Mouse (Mus musculus) liver, postnatal 0 days (tissue): ENCODE results near the gene Rplp1. TPM values are rescaled to one million over a fixed set of nuclear protein-coding genes. Genes with fewer than 3 reads are reported as not detected.

Experiments
- ATAC-seq: fragments of 200-750 bp; cut with Nextera tagmentation; 2 replicates; pipeline ENCODE4 v1.8.0; 2017; ENCODE audit warnings: mild to moderate bottlenecking, moderate library complexity
- DNase-seq: peaks from one replicate; pipeline ENCODE4 v3.0.0-alpha.2; 2016
- H3K27ac ChIP-seq: fragments of 300-500 bp; sonication (generic); 2 replicates; pipeline ENCODE4 v1.5.1; 2014; ENCODE audit warnings: antibody characterized with exemption, moderate library complexity, mild to moderate bottlenecking, low read depth
- H3K27me3 ChIP-seq: fragments of 300-500 bp; sonication (generic); 2 replicates; pipeline ENCODE4 v1.6.1; 2014; ENCODE audit warnings: low read length, control low read depth, mixed read lengths; ENCODE audit not compliant: insufficient read depth
- H3K36me3 ChIP-seq: fragments of 300-500 bp; sonication (generic); replicated peaks from 2 replicates; pipeline ENCODE4 v1.6.1; 2014; ENCODE audit warnings: mild to moderate bottlenecking, control low read depth, low read length, moderate library complexity, mixed read lengths; ENCODE audit not compliant: insufficient read depth
- H3K4me1 ChIP-seq: fragments of 300-500 bp; sonication (generic); 2 replicates; pipeline ENCODE4 v1.6.1; 2014; ENCODE audit warnings: antibody characterized with exemption, mild to moderate bottlenecking, control low read depth; ENCODE audit not compliant: insufficient read depth
- H3K4me2 ChIP-seq: fragments of 300-500 bp; sonication (generic); 2 replicates; pipeline ENCODE4 v1.6.1; 2014; ENCODE audit warnings: low read depth, mild to moderate bottlenecking, low read length, moderate library complexity, mixed read lengths
- H3K4me3 ChIP-seq: fragments of 300-500 bp; sonication (generic); 2 replicates; pipeline ENCODE4 v1.5.1; 2014; ENCODE audit warnings: low read depth, low read length
- H3K9ac ChIP-seq: fragments of 300-500 bp; sonication (generic); replicated peaks from 2 replicates; pipeline ENCODE4 v1.6.1; 2014; ENCODE audit warnings: mild to moderate bottlenecking, moderate library complexity
- H3K9me3 ChIP-seq: fragments of 300-500 bp; sonication (generic); 2 replicates; pipeline ENCODE4 v1.6.1; 2016; ENCODE audit warnings: mild to moderate bottlenecking, control low read depth, low read length, mixed read lengths
- CTCF ChIP-seq: sonication (generic); IDR thresholded peaks from 2 replicates; pipeline ENCODE4 v1.5.1; 2016; ENCODE audit warnings: antibody characterized with exemption, low read depth
- EP300 ChIP-seq: IDR thresholded peaks from 2 replicates; pipeline ENCODE4 v1.6.1; 2016; ENCODE audit warnings: antibody characterized with exemption, low read depth, mild to moderate bottlenecking
- WGBS: fragments of 180-500 bp; shearing (Covaris S2); extraction: QIAGEN DNeasy Blood & Tissue Kit; methylation state at CpG from one replicate; pipeline ENCODE4 v1.1.7; 2014; ENCODE audit not compliant: insufficient replicate concordance; 5-methylcytosine and 5-hydroxymethylcytosine counted together
- polyA plus RNA-seq: library from polyadenylated mRNA; unstranded; fragments of >200 nt; fragmentation: Nextera tagmentation; extraction: Ambion mirVana; gene quantifications from 2 replicates; pipeline ENCODE4 v1.2.1, GENCODE M21; 2015

The Rplp1 gene
- polyA plus RNA-seq, 1 experiment from 2014 or later = 1,022 TPM

DNA sequence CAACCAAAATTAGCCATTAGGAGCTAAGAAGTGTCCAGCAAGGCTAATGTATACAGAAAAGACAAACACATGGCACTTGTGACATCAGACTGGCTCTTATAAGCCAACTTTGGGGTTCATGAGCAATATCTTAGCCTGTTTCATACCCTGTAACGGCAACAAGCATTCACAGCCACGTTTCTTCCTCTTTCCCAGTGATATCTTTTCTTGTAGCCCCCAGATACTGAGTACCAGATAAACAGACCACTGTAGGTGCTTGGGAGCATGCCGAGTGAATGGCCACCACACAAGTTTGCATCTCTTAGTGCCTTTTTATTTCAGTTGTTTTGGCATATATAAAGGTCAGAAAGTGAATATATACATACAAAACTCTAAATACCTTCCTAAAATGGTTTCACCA lies 2.6 kb upstream of the Rplp1 start:
- no peak overlapping the region for H3K9ac ChIP-seq
- H3K4me3 ChIP-seq = no peak overlapping the region
- H3K4me2 ChIP-seq = no peak overlapping the region
- H3K9me3 ChIP-seq = no peaks in the 10 kb centered on the region
- no peak overlapping the region for H3K27ac ChIP-seq
- DNase-seq = no peak
- no peak for TF ChIP-seq CTCF
- no peak for TF ChIP-seq EP300
- H3K27me3 ChIP-seq = no peaks in the 10 kb centered on the region
- whole genome bisulfite sequencing = 56% methylated on average over 3 of the region's 3 CpGs
- ATAC-seq = no peak
- H3K36me3 ChIP-seq = peaks cover 52% of the 10 kb centered on the region
- H3K4me1 ChIP-seq = peaks cover 8% of the 10 kb centered on the region

DNA sequence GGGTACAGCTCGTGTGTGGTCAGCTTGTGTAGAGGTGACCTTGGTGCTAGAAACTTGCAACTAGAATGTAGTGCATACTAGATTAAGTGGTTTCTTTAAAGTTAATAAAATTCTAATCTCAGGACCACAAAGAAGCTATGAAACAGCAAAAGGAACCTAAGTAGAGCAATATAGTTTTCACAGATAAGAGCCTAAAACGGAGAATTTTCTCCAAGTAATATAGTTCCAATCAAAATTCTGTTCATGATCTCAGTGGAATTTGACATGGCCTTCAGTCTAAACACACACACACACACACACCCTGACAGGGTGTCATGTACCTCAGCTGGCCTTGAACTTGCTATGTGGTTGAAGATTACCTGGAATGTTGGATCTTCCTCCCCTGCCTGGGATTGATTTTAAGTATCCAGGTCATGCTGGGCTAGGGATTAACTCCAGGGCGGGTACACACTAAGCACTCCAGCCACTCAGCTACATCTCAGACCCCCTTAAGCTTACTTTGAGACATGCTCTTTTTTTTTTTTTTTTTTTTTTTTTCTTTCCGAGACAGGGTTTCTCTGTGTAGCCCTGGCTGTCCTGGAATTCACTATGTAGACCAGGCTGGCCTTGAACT lies 1.2 kb upstream of the Rplp1 start:
- no peak for DNase-seq
- no peaks in the 10 kb centered on the region for H3K9me3 ChIP-seq
- H3K4me3 ChIP-seq = peak overlapping the region; percentile 73
- H3K4me1 ChIP-seq = peaks cover 8% of the 10 kb centered on the region
- peak overlapping the region; percentile 80 for H3K4me2 ChIP-seq
- 47% methylated on average over 4 of the region's 4 CpGs for WGBS
- H3K27ac ChIP-seq = peak overlapping the region; percentile 94; the same call in 1 of the 2 replicates
- H3K36me3 ChIP-seq = peaks cover 49% of the 10 kb centered on the region
- TF ChIP-seq CTCF (no peak), EP300 (no peak)
- H3K27me3 ChIP-seq = no peaks in the 10 kb centered on the region
- ATAC-seq = no peak
- H3K9ac ChIP-seq = peak overlapping the region; percentile 66; the same call in 1 of the 2 replicates

DNA sequence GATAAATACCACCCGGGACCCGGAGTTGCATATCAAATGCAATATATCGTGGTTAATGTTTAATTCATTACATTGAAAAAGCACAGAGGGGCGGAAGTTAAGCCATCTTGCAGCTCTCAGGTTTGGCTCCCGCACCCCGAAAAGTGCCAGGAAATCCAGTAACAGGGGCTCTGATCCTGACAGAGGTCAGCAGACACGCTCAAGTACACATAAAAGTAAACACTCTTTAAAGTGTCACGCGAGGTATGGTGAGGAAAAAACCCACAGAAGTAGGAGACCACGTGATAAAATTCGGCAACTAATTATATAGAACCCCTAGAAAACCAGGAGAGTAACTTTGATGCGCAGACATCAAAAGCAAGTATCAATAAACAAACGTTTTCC lies 567 bp upstream of the Rplp1 start:
- TF ChIP-seq CTCF = no peak
- TF ChIP-seq EP300 = no peak
- ATAC-seq (no peak; the same call in 1 of the 2 replicates), DNase-seq (no peak)
- WGBS = 4% methylated on average over 13 of the region's 13 CpGs
- no peaks in the 10 kb centered on the region for H3K9me3 ChIP-seq
- H3K9ac ChIP-seq = peak overlapping the region; percentile 66
- H3K36me3 ChIP-seq = peaks cover 43% of the 10 kb centered on the region
- H3K27me3 ChIP-seq = no peaks in the 10 kb centered on the region
- H3K4me2 ChIP-seq = peak overlapping the region; percentile 80
- H3K4me1 ChIP-seq = peaks cover 8% of the 10 kb centered on the region
- peak overlapping the region; percentile 73 for H3K4me3 ChIP-seq
- H3K27ac ChIP-seq = peak overlapping the region; percentile 94

DNA sequence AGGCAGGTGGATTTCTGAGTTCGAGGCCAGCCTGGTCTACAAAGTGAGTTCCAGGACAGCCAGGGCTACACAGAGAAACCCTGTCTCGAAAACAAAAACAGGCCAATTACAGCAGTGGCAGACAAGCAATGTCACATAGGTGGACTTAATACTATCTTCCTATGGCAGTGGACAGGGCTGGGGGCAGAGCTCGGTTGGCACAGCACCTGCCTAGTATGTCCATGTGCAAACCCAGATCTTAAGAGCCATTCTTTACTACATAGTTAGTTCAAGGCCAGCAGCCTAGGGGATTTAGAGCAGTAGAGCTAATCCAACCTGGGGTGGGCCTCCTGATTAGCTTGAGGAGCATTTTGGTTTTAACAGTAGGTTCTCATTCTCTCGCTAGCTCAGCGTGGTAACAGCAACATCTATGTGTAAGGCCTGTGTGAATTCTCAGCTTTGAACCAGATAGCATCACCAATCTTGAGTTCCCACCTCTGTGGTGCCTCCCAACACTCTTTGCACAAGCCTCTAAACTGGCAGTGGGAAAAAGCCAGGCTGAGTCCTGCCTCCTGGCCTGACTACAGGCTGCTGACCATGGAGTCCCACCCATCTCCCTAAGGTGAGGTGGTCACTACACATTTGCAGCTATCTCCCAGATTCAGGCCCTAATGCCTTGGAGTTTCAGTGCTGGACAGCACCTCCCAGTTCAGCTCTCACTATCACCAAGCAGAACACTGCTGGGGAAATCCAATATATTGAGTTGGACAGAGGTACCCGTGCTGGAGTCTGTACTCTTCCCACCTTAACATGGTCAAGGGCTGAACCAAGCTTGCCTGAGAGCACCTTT lies 2.8 kb downstream of the Rplp1 start:
- H3K4me2 ChIP-seq = 0 out of 2 replicates have a peak overlapping the region, but pooled peaks have one; percentile 80
- H3K9ac ChIP-seq = no peak overlapping the region
- ATAC-seq (no peak), DNase-seq (no peak)
- H3K27ac ChIP-seq = 0 out of 2 replicates have a peak overlapping the region, but pooled peaks have one; percentile 11
- TF ChIP-seq EP300 (no peak), CTCF (no peak)
- H3K4me3 ChIP-seq = no peak overlapping the region
- no peaks in the 10 kb centered on the region for H3K9me3 ChIP-seq
- peaks cover 19% of the 10 kb centered on the region for H3K36me3 ChIP-seq
- no peaks in the 10 kb centered on the region for H3K27me3 ChIP-seq
- peaks cover 8% of the 10 kb centered on the region for H3K4me1 ChIP-seq
- WGBS = 43% methylated on average over 6 of the region's 6 CpGs

DNA sequence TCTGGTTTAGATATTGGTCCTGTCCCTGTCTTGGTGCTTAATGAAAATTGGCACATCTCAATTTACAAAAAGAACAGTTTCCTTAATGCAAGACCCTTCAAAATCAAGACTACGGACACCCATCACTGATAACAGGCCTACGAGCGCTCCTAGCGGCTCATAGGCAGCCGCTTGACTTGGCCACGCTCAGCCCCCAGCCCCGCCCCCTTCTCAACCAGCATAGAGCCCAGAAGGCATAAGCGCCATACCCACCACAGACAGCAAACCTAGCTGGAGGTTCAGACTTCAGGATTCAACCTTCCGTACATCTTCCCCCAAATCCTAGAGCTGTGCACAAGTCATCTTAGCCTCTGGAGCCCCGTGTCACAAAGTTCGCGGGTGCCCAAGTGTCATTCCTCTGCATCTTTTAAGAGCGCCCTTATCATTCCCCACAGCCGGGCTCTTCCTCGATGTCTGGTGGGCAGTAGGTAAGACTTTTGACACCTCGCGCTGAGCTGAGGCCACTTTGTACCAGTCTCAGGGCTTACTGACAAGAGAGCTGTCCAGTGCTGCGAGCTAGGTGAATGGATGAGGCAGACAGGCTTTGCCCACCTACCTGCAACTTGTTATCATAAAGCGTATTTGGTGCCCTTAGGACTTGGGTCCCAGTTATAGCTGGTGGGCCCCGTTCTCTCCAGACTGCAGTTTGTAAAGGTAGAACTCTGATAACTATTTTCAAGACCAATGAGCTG lies 3.7 kb downstream of the Rplp1 start:
- ATAC-seq (no peak), DNase-seq (peak; percentile 59)
- TF ChIP-seq EP300 (no peak), CTCF (peak; percentile 27)
- H3K4me1 ChIP-seq = peaks cover 8% of the 10 kb centered on the region
- no peak overlapping the region for H3K4me2 ChIP-seq
- H3K9ac ChIP-seq = no peak overlapping the region
- H3K4me3 ChIP-seq = no peak overlapping the region
- WGBS = 37% methylated on average over 20 of the region's 20 CpGs
- no peaks in the 10 kb centered on the region for H3K27me3 ChIP-seq
- H3K27ac ChIP-seq = no peak overlapping the region
- H3K36me3 ChIP-seq = peaks cover 18% of the 10 kb centered on the region
- no peaks in the 10 kb centered on the region for H3K9me3 ChIP-seq

- no peak for ATAC-seq
- WGBS = 59% methylated on average over 1 of the region's 1 CpGs
- H3K36me3 ChIP-seq = peaks cover 18% of the 10 kb centered on the region
- peaks cover 10% of the 10 kb centered on the region for H3K4me1 ChIP-seq
- no peaks in the 10 kb centered on the region for H3K9me3 ChIP-seq
- TF ChIP-seq CTCF (no peak), EP300 (no peak)
- no peak overlapping the region for H3K27ac ChIP-seq
- H3K9ac ChIP-seq = no peak overlapping the region
- DNase-seq = no peak
- H3K4me3 ChIP-seq = no peak overlapping the region
- no peaks in the 10 kb centered on the region for H3K27me3 ChIP-seq
- H3K4me2 ChIP-seq = no peak overlapping the region
Measured at GRCm38 (mm10) chr9:61909633-61910032, 4.7 kb downstream of the Rplp1 start.
